Mouse (Mus musculus) layer of hippocampus, adult 8-10 months (tissue): Measurements from ENCODE around the gene Ufl1. TPM values are rescaled to one million over a fixed set of nuclear protein-coding genes. Genes with fewer than 3 reads are reported as not detected.

Experiments used
- total RNA-seq, 4 experiments: library from RNA; stranded (reverse); gene quantifications; 2 replicates each; pipeline ENCODE4 v1.2.4; 2022

The Ufl1 gene
- total RNA-seq, 4 experiments from 2014 or later: 27.8 to 33.5 (median 30.2) TPM

Other genes with a start within 250 kb of the Ufl1 start
- under 1 TPM in 2 of 4 experiments, not detected in 2; 0.43 to 0.50 TPM for gene Fhl5, start 38.9 kb downstream of the Ufl1 start, total RNA-seq